Mouse (Mus musculus) thymus, postnatal 36 days (tissue): ENCODE results near the gene Wdr66.

Experiments used
- DNase-seq, 2 experiments: peaks; one replicate each; pipeline ENCODE4 v3.0.0; 2022; ENCODE audit warnings: mixed read lengths in 2 of 2

Wdr66 gene

GRCm38 (mm10) chr5:123368869-123369488, 117.1 kb downstream of the Wdr66 start:
- peak; percentile 24 to 32 for DNase-seq

GRCm38 (mm10) chr5:123370049-123370448, 118.1 kb downstream of the Wdr66 start:
- DNase-seq: no peak

- DNase-seq: no peak
Observed at GRCm38 (mm10) chr5:123375262-123375661, 123.4 kb downstream of the Wdr66 start.

- no peak for DNase-seq
Observed at GRCm38 (mm10) chr5:123375793-123376452, 124.0 kb downstream of the Wdr66 start.

- DNase-seq: peak in 1 of 2 experiments; percentile 25
Observed at GRCm38 (mm10) chr5:123376569-123376968, 124.7 kb downstream of the Wdr66 start.
